Mouse (Mus musculus) hindbrain, embryonic 13.5 days (tissue): ENCODE data around the gene Ccm2. TPM values are rescaled to one million over a fixed set of nuclear protein-coding genes. Genes with fewer than 3 reads are reported as not detected.

ENCODE experiments used
- ATAC-seq: fragments of 200-750 bp; cut with Nextera tagmentation; 2 replicates; pipeline ENCODE4 v1.8.0; 2017; ENCODE audit warnings: moderate TSS enrichment; ENCODE audit not compliant: low FRiP score
- H3K27ac ChIP-seq: fragments of 300-500 bp; sonication (generic); 2 replicates; pipeline ENCODE4 v1.5.1; 2015; ENCODE audit warnings: inconsistent platforms, mild to moderate bottlenecking, moderate library complexity
- H3K27me3 ChIP-seq: fragments of 300-500 bp; sonication (generic); 2 replicates; pipeline ENCODE4 v1.6.1; 2015; ENCODE audit warnings: mild to moderate bottlenecking, inconsistent platforms
- H3K36me3 ChIP-seq: fragments of 300-500 bp; sonication (generic); 2 replicates; pipeline ENCODE4 v1.6.1; 2015; ENCODE audit warnings: mild to moderate bottlenecking, inconsistent platforms
- H3K4me1 ChIP-seq: fragments of 300-500 bp; sonication (generic); replicated peaks from 2 replicates; pipeline ENCODE4 v1.6.1; 2015; ENCODE audit warnings: inconsistent platforms
- H3K4me2 ChIP-seq: fragments of 300-500 bp; sonication (generic); 2 replicates; pipeline ENCODE4 v1.6.1; 2015; ENCODE audit warnings: inconsistent platforms, mild to moderate bottlenecking, moderate library complexity
- H3K4me3 ChIP-seq: fragments of 300-500 bp; sonication (generic); 2 replicates; pipeline ENCODE4 v1.5.1; 2015; ENCODE audit warnings: mild to moderate bottlenecking, inconsistent platforms
- H3K9ac ChIP-seq: fragments of 300-500 bp; sonication (generic); 2 replicates; pipeline ENCODE4 v1.6.1; 2015; ENCODE audit warnings: mild to moderate bottlenecking, inconsistent platforms
- H3K9me3 ChIP-seq: fragments of 300-500 bp; sonication (generic); 2 replicates; pipeline ENCODE4 v1.6.1; 2016; ENCODE audit warnings: inconsistent platforms
- WGBS: fragments of 180-500 bp; shearing (Covaris S2); methylation state at CpG from one replicate; pipeline ENCODE4 v1.1.7; 2015; 5-methylcytosine and 5-hydroxymethylcytosine counted together
- polyA plus RNA-seq: library from polyadenylated mRNA; unstranded; fragments of >200 nt; fragmentation: Nextera tagmentation; extraction: Ambion mirVana; gene quantifications from 2 replicates; pipeline ENCODE4 v1.2.1, GENCODE M21; 2015

Ccm2 gene
- polyA plus RNA-seq, 1 experiment from 2014 or later, result 99.0 TPM

DNA sequence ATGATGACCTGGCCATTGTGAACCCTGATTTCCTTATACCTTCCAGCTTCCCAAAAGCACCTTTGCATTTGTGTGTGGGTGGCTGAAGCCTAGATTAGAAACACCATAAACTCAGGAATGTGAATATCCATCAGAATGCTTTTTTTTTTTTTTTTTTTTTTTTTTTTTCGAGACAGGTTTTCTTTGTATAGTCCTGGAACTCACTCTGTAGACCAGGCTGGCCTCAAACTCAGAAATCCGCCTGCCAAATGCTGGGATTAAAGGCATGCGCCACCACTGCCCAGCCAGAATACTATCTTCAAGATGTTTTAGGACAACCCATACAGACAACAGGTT, 862 bp upstream of the Ccm2 start:
- H3K4me2 ChIP-seq, result peak overlapping the region; percentile 82
- peak overlapping the region; percentile 94 for H3K9ac ChIP-seq
- 26% methylated on average over 3 of the region's 3 CpGs for WGBS

GRCm38 (mm10) chr11:6547037-6547680, 472 bp downstream of the Ccm2 start:
- peak; percentile 62 for ATAC-seq
- Histone ChIP-seq H3K4me1 (peaks cover 27% of the 10 kb centered on the region), H3K9ac (peak overlapping the region; percentile 94), H3K4me3 (peak overlapping the region; percentile 89), H3K4me2 (peak overlapping the region; percentile 82), H3K9me3 (no peaks in the 10 kb centered on the region), H3K27ac (peak overlapping the region; percentile 97), H3K27me3 (no peaks in the 10 kb centered on the region), H3K36me3 (no peaks in the 10 kb centered on the region)
- 2% methylated on average over 30 of the region's 41 CpGs for WGBS

More for the DNA sequence above, 862 bp upstream of the Ccm2 start:
- Histone ChIP-seq H3K9me3 (no peaks in the 10 kb centered on the region), H3K27me3 (no peaks in the 10 kb centered on the region), H3K36me3 (no peaks in the 10 kb centered on the region), H3K27ac (peak overlapping the region; percentile 97), H3K4me1 (peaks cover 27% of the 10 kb centered on the region), H3K4me3 (peak overlapping the region; percentile 89)
- peak; percentile 4; the same call in 1 of the 2 replicates for ATAC-seq

DNA sequence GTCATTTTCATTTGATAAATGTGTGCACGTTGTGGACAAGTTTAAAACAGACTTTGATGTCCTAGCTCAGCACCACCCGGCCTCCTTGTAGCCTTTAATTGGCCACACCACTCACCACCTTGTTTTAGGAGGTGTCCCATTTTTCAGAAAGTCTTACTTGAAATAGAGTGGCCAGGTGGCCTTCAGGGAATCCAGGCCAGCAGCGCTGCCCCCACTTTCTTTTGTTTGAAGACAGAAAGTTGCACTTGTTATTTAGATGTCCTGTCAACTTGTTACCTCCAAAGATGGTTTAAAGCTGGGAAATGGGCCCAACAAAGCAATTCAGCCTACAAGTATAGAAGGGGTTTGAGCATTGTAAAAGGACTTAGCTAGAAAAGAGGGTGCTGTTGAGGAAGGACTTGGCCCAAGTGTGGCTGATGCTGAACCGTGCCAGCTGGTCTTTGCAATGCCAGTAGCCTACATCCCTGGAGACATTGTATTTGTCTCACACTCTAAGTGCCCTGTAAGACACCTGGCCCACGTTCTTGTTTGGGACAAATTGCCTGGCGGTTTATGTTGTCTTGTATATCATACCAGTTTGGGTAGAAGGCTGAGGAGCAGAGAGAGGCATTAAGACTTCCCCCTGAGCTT, 1.1 kb downstream of the Ccm2 start:
- Histone ChIP-seq H3K36me3 (no peaks in the 10 kb centered on the region), H3K9me3 (no peaks in the 10 kb centered on the region), H3K4me3 (peak overlapping the region; percentile 89), H3K9ac (peak overlapping the region; percentile 94), H3K4me2 (peak overlapping the region; percentile 82), H3K27ac (peak overlapping the region; percentile 97), H3K27me3 (no peaks in the 10 kb centered on the region), H3K4me1 (peaks cover 27% of the 10 kb centered on the region)
- 33% methylated on average over 6 of the region's 6 CpGs for WGBS
- ATAC-seq, result no peak

- Histone ChIP-seq H3K36me3 (peaks cover 3% of the 10 kb centered on the region; the same call in 1 of the 2 replicates), H3K9ac (no peak overlapping the region), H3K27me3 (no peaks in the 10 kb centered on the region), H3K4me3 (no peak overlapping the region), H3K4me1 (peaks cover 27% of the 10 kb centered on the region), H3K4me2 (no peak overlapping the region), H3K27ac (no peak overlapping the region), H3K9me3 (no peaks in the 10 kb centered on the region)
- no peak for ATAC-seq
- WGBS, result 94% methylated on average over 2 of the region's 2 CpGs
These were observed 3.1 kb downstream of the Ccm2 start for GRCm38 (mm10) chr11:6549770-6550169.

DNA sequence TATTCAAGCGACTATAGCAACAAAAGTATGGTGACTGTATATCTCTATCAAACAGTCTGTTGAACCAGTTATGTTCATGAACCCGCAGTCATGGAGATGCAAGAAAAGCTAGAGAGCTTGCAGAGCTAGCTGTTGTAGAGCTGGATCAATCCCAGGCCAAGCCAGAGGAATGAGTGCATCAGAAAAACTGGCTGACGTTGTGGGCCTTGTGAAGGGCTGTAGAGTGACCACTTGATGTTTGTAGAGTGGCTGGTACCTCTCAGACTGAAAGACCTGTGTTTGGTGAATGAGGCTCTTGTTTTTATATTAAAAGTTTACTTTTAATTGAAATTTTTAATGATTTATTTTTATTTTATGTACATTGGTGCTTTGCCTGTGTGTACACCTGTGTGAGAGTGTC, 3.5 kb downstream of the Ccm2 start:
- 96% methylated on average over 3 of the region's 3 CpGs for WGBS
- H3K27me3 ChIP-seq, result no peaks in the 10 kb centered on the region
- no peak overlapping the region for H3K4me2 ChIP-seq
- H3K9ac ChIP-seq, result no peak overlapping the region
- no peak for ATAC-seq
- peaks cover 27% of the 10 kb centered on the region for H3K4me1 ChIP-seq
- peaks cover 3% of the 10 kb centered on the region; the same call in 1 of the 2 replicates for H3K36me3 ChIP-seq
- H3K9me3 ChIP-seq, result no peaks in the 10 kb centered on the region
- H3K4me3 ChIP-seq, result no peak overlapping the region
- no peak overlapping the region for H3K27ac ChIP-seq

- 92% methylated on average over 3 of the region's 3 CpGs for WGBS
These were observed 11.5 kb downstream of the Ccm2 start for GRCm38 (mm10) chr11:6558234-6558633.

DNA sequence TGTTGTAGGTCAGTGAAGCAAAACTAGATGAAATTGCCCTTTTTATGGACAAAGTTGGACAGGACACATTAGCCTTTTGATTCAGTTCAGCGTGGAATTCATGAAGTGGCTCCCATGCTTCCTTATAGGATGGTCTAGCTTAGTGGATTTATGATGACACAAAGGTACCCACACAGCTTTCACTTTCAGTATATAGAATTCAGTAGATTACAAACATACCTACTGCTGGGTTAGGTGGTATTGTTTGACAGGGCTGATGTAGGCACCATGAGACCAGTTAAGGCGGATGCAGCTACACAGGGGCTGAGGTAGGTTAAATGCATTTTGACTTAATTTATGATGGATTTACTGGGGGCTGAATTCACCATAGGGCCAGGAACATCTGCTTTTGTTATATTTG, 13.3 kb downstream of the Ccm2 start:
- ATAC-seq, result no peak
- no peak overlapping the region for H3K9ac ChIP-seq
- 93% methylated on average over 2 of the region's 2 CpGs for WGBS
- no peak overlapping the region for H3K4me2 ChIP-seq
- H3K27ac ChIP-seq, result no peak overlapping the region
- H3K36me3 ChIP-seq, result peaks cover 12% of the 10 kb centered on the region
- no peaks in the 10 kb centered on the region for H3K4me1 ChIP-seq
- no peaks in the 10 kb centered on the region for H3K9me3 ChIP-seq
- H3K27me3 ChIP-seq, result no peaks in the 10 kb centered on the region
- no peak overlapping the region for H3K4me3 ChIP-seq

More at GRCm38 (mm10) chr11:6558234-6558633, 11.5 kb downstream of the Ccm2 start:
- ATAC-seq, result no peak
- Histone ChIP-seq H3K4me2 (no peak overlapping the region), H3K9ac (no peak overlapping the region), H3K4me3 (no peak overlapping the region), H3K4me1 (no peaks in the 10 kb centered on the region), H3K9me3 (no peaks in the 10 kb centered on the region), H3K27ac (no peak overlapping the region), H3K36me3 (peaks cover 11% of the 10 kb centered on the region), H3K27me3 (no peaks in the 10 kb centered on the region)

GRCm38 (mm10) chr11:6560655-6561360, 14.1 kb downstream of the Ccm2 start:
- Histone ChIP-seq H3K4me3 (no peak overlapping the region), H3K27me3 (no peaks in the 10 kb centered on the region), H3K4me2 (no peak overlapping the region), H3K27ac (no peak overlapping the region), H3K9ac (no peak overlapping the region; the same call in 1 of the 2 replicates), H3K4me1 (no peaks in the 10 kb centered on the region), H3K9me3 (no peaks in the 10 kb centered on the region), H3K36me3 (peaks cover 15% of the 10 kb centered on the region)
- WGBS, result 90% methylated on average over 13 of the region's 13 CpGs
- no peak for ATAC-seq

DNA sequence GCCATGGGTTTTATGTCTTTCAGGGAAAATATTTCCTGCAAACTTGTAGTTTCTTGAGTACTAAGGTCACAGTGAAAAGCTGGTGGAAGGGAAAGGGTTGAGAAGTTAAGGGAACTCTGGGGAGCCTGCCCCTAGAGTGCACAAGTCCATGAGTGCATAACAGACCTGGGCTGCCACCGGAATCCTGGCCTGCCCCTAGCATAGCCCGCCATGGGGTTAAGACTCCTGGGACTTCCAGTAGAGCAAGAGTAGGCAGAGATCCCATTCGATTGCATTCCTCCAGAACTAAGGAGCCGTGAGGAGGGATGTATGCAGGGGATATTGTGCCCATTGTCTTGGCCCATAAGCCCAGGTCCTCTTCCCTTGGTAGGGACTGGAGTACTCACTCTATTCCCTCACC, 14.8 kb downstream of the Ccm2 start:
- no peak overlapping the region for H3K27ac ChIP-seq
- H3K4me2 ChIP-seq, result no peak overlapping the region
- no peak overlapping the region for H3K4me3 ChIP-seq
- ATAC-seq, result no peak
- no peaks in the 10 kb centered on the region for H3K4me1 ChIP-seq
- H3K27me3 ChIP-seq, result no peaks in the 10 kb centered on the region
- H3K9ac ChIP-seq, result no peak overlapping the region
- peaks cover 15% of the 10 kb centered on the region for H3K36me3 ChIP-seq
- no peaks in the 10 kb centered on the region for H3K9me3 ChIP-seq
- WGBS, result 92% methylated on average over 4 of the region's 4 CpGs

DNA sequence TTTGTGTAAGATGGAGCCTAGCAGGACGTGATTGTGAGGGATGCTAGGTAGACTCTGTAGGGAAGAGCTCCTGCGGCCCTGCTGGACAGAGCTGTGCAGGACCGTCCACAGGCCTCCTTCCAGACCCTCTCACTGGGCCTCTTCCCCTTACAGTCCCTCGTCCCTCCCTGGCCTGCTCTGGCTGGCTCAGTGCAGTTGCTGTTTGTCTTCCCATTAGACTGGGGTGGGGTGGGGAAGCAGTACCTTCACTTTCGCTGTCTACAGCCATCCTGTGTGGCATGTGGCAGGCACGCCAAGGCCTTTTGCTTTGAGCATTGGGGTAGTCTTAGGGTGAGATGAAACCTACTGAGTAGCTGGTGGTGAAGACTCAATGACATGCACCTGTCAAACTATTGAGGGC, 15.7 kb downstream of the Ccm2 start:
- no peak overlapping the region for H3K27ac ChIP-seq
- H3K36me3 ChIP-seq, result 0 out of 2 replicates have a peak, but pooled peaks cover 8% of the 10 kb centered on the region
- 88% methylated on average over 6 of the region's 6 CpGs for WGBS
- no peaks in the 10 kb centered on the region for H3K9me3 ChIP-seq
- no peak overlapping the region for H3K9ac ChIP-seq
- no peaks in the 10 kb centered on the region for H3K27me3 ChIP-seq
- peak; percentile 43; the same call in 1 of the 2 replicates for ATAC-seq
- no peak overlapping the region for H3K4me2 ChIP-seq
- no peaks in the 10 kb centered on the region for H3K4me1 ChIP-seq
- no peak overlapping the region for H3K4me3 ChIP-seq

DNA sequence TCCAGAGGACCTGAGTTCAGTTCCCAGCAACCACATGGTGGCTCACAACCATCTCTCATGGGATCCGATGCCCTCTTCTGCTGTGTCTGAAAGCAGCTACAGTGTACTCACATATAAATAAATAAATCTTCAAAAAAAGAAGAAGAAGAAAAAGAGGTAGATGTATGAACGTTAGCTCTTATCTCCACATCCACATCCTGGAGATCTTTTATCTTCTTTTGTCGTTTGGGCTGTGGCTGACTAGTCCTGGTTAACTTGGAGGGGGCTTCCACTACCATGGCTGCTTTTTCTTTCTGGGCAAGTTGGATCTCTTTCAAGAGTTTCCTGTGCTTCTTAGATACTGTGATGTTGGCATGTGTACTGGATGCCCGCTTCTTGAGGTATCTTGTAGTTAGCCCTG, 16.5 kb downstream of the Ccm2 start:
- 96% methylated on average over 4 of the region's 4 CpGs for WGBS
- no peak overlapping the region for H3K9ac ChIP-seq
- no peaks in the 10 kb centered on the region for H3K9me3 ChIP-seq
- H3K36me3 ChIP-seq, result 0 out of 2 replicates have a peak, but pooled peaks cover 7% of the 10 kb centered on the region
- H3K27ac ChIP-seq, result no peak overlapping the region
- no peaks in the 10 kb centered on the region for H3K27me3 ChIP-seq
- no peak overlapping the region for H3K4me2 ChIP-seq
- peaks cover 6% of the 10 kb centered on the region for H3K4me1 ChIP-seq
- no peak for ATAC-seq
- no peak overlapping the region for H3K4me3 ChIP-seq

GRCm38 (mm10) chr11:6566496-6566895, 19.8 kb downstream of the Ccm2 start:
- Histone ChIP-seq H3K27me3 (no peaks in the 10 kb centered on the region), H3K4me2 (no peak overlapping the region), H3K4me1 (peaks cover 26% of the 10 kb centered on the region), H3K4me3 (no peak overlapping the region), H3K9ac (no peak overlapping the region), H3K36me3 (peaks cover 13% of the 10 kb centered on the region; the same call in 1 of the 2 replicates), H3K27ac (no peak overlapping the region), H3K9me3 (no peaks in the 10 kb centered on the region)
- 81% methylated on average over 4 of the region's 4 CpGs for WGBS
- no peak for ATAC-seq
